Mouse (Mus musculus): ENCODE results near the gene Bcl7c.
"Not testable (repeated sequence)": the region's sequence is repeated elsewhere in the genome, so short reads cannot be mapped to it uniquely, and the experiment has no call there.

The Bcl7c gene

DNA sequence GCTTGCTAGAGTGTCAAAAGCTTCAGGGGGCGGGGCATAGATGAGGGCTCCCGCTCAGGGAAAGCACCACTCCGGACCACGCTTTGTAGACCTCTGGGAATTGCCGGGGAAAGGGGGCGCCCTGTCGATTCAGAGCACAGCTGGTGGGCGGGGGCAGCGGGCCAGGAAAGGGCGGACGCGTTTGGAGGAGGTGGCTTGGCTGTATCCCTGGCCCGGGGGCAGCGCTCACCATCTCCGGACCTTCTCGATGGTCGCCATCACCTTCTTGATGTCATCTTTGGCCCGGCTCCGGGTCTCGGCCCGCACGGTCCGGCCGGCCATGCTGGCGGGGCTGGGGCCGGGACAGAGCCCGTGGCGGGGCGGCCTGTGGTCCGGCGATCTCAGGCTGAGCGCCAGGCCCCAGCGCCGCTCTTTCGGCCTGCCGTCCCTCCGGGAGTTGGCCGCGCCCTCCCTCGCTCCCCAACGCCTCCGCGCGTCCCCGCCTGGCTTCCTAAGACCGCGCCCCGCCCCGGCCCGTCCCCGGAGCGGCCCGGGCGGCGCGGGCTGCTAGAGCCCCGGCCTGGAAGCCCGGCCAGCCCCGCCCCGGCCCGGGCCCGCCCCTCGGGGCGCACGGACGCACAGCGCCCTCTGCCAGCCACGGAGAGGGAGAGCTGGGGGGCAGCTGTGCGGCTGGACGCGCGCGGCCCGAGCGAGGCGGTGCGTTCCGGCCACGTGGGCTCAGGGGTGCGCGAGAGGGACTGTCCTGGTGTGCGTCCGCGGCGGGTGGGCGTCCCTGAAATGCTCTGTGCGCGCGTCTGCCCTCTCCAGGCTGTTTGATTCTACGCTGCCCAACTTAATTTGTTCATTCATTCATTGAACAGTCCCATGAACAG is at the start of gene Bcl7c:
Gene Bcl7c, minus strand, starts transcription at position 727 of the 872 bp plus-strand sequence.
- peak; percentile 62 for DNase-seq (ENCODE audit: low read depth, low spot score)

DNA sequence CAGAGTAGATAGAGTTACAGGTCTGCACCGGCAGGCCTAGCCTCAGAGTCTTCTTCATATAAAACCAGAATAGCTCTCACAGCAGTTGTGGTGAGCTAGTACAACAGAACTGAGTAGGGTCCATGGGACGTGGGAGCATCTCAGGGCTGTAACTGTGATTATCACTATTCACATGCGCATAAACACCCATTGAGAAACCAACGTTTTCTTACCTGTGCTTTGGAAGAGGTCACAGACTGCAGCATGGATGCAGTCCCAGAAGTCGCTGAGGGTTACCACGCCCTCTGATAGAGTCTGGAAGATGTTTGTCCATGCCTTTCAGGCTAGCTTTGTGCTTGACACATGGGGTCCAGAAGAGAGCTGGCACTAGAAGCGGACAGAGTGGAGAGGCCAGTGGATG is 45.0 kb upstream of the Bcl7c start:
- DNase-seq (ENCODE audit: low read depth, low spot score): no peak

DNA sequence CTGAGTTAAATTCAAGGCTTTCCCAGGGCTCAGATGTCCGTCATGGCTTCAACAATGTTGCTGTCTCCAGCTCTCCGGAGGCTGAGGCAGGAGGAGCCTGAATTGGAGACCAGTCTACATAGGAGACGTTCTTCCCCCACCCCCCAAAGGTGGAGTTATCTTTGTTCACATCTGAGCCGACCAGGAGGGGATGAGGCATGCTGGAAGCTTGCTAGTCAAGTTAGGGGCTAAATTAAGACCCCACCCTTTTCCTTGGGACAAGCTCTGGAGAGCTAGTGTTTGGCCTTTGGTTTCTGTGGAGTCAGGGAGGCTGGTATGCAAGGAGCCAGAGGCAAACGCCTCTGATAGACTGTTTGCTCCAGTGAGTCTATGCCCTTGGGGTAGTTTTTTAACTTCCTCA is 44.4 kb upstream of the Bcl7c start:
- DNase-seq (ENCODE audit: low read depth, low spot score): no peak

DNA sequence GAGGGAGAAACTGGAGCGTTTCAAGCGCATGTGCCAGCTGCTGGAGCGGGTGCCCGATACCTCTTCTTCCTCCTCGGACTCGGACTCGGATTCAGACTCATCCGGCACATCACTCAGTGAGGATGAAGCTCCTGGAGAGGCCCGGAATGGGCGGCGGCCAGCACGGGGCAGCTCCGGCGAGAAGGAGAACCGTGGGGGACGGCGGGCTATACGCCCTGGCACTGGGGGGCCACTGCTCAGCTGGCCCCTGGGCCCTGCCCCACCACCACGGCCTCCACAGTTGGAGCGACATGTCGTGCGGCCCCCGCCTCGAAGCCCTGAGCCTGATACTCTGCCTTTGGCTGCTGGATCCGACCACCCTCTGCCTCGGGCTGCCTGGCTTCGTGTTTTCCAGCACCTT is 43.3 kb upstream of the Bcl7c start:
- DNase-seq (ENCODE audit: low read depth, low spot score): no peak

DNA sequence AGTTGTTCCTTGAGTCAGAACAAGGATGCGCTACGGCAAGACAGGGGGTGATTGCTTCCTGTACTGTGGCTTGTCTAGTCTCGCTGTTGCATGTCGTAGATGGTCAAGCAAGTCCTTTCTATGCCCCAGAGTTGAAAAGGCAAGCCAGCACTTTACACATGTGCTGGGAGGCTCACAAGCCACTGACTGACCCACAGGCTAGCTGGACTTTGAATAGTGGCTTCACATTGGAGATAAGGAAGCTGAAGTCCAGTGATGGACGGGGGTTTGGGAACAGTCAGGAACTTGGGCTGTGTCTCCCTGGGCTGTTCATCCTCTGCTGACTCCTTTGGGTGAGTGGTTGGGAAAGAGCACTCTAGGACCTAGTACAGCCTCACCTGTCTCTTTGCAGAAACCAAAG is 42.9 kb upstream of the Bcl7c start:
- no peak for DNase-seq (ENCODE audit: low read depth, low spot score)

DNA sequence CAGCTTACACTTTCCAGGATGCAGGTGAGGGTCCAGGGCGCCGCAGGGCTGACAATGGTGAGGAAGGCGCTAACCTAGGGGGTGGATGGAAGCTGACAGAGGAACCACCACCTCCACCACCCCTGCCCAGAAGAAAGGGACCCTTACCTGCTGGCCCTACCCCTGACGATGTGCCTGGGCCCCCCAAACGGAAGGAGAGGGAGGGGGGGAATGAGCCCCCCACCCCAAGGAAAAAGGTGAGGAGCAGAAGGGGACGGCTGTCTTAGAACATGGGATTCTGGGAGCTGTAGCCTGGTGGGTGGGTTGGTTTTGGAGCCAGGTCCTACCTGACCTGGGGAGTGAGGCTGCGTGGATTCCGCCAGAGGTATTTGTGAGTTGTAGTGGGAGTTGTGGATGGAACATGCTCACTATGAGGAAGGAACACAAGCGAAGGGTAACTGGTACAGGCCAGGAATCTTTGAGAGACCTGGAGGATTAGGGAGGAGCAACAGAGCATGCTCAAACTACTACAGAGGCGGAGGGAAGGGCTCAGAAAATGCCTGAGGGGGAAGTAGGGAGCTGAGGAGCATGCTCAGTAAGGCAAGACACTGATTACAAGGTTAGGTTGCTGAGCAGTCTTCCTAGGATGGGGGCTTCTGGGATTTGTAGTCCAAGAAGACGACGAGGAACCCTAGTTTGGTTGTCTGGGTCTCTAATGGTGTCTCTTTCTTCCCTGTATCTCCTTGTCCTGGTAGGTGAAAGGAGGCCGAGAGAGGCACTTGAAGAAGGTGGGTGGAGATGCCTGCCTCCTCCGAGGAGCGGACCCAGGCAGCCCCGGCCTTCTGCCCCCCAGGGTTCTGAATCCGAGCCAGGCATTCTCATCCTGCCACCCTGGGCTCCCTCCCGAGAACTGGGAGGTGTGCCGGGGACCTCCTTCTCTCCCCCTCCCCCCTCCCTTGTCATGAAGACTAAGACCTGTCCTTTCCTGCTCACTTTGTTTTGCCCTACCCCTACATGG is 41.7 kb upstream of the Bcl7c start:
- peak; percentile 76 for DNase-seq (ENCODE audit: low read depth, low spot score)

DNA sequence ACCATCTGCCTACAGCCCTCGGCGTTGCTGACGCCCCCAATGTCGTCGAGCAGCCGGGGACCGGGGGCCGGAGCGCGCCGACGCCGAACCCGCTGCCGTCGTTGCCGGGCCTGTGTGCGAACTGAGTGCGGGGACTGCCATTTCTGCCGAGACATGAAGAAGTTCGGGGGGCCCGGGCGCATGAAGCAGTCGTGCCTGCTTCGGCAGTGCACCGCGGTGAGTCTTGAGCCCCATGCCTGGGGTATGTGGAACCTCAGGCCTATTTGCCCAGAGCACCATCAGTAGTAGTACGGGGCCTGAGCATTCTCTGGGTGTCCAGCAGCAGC is 39.5 kb upstream of the Bcl7c start:
- DNase-seq (ENCODE audit: low read depth, low spot score): no peak

DNA sequence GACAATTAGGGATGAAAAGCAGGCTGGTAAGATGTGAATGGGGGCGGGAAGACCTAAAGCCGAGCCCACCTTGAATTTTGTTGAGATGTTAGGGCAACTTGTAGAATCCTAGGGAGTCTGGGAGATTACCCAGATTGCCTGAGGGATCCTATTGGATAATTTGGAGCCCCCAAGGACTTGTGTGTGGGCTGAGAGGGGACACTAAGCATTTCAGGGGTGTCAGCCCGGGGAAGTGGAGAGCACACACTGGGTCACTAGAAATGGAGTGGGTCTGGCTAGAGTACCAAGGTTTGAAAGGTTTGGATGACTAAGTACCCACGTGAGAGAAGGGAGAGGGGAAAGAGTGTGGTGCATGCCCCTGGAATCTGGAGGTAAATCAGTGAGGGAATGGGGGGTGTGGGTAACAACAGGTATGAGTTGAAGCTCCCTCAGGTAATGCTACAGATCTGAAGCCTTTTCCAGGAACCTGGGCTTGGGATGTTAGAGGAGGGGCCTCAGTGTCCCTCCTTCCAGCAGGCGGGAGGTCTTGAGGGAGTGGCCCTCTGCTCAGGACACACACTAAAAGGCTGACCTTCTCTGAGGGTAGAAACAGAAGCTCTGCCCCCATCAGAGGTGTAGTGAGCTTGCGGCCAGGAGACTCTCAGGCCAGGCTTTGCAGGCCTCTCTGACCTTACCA is 39.0 kb upstream of the Bcl7c start:
- no peak for DNase-seq (ENCODE audit: low read depth, low spot score)

DNA sequence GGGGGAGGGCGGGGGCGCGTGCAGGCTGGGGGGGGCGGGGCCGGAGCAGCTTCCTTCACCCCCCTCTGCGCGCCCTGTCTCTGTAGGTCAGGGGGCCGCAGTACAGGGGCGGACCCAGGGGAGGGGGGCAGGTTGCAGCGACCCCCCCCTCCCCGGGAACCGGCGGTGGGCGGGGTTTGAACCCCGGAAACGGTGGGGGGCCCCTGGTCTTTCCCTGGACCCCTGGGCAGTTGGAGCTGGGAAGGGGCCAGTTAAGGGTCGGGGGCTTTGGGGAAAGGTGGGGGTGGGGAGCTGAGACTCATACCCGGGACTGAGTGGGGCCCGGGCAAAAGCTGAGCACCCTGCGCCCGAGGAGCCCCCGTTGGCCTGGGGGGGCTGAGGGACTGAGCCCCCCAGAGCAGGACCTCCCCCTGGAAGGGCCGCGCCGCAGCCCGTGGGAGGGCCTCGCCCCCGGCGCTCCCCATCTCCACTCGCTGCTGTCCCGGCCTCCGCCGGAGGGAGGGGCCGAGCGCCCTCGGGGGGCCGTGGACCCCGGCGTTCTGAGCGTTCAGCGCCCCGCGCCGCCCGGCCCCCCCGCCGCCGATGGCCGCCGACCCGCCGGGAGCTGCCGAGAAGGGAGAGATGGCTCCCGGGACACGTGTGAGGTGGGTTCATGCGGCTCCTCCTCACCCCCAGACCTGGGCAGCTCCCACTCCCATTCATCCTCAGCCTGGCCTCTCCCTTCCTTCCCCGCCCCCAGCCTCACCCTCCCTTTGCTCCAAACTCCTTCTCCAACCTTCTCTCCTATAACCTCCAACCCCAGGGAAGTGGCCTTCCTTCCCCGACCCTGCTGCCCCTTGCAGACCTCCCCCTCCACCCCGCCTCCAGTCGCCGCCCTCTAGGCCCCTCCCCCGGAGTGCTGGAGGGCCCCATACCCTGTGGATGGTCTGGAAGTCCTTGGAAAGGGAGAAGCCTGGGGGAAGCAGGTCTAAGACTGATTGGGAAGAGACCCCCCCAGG is 38.1 kb upstream of the Bcl7c start:
- no peak for DNase-seq (ENCODE audit: low read depth, low spot score)

DNA sequence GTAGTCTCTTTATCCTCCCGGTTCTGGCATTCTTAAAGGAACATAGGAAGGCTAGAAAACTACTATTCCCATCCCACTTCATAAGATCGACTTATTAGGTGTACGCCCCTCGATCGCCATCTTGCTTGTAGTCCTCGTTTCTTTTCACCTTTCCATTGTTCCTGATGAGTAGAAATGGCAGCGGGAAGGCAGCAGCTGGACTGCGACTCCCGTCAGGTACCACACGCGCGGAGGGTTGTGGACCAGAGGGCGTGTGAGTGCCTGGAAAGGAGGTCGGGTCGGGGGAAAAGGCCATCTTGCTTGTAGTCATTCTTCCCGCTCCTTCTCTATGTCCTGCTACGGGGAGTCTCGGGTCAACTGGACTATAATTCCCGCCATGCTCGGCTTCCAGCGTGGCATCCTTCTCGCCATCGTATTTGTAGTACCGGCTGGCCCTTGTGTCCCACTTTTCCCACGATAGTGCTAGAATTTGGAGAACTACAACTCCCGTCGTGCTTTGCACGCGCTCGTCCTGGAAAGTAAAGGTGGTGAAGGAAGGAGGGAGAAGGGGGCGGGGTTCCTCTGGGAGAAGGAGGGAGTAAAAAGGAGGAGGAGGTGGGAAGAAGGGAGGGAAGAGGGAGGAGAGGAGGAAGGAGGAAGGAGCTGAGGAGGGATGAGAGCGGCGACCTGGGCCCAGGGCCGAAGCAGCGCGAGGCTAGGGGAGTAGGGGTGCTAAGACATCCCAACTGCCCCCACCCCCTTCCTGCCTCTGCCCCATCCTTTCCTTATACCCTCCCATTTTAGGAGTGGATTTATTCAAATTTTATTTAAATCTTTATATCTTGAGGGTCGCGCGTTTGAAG is 37.1 kb upstream of the Bcl7c start:
- peak; percentile 99 for DNase-seq (ENCODE audit: low read depth, low spot score)

DNA sequence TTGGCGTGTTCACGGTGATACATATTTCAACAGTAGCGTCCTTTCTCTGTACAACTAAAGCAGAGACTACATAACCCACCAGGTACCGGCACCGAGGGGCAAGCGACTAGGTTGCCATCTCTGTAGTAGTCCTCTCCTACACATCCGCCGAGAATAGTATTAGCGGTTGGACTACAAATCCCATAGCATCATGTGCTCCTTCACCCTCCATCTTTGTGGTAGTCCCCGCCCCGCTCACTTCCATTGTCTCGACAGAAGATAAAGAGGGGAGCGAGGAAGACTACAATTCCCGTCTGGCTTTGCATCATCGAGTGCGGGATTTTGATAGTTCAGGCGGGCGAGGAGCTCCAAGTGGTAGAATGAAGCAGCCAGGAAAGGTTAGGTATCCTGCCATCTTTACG is 36.5 kb upstream of the Bcl7c start:
- DNase-seq (ENCODE audit: low read depth, low spot score): peak; percentile 93

DNA sequence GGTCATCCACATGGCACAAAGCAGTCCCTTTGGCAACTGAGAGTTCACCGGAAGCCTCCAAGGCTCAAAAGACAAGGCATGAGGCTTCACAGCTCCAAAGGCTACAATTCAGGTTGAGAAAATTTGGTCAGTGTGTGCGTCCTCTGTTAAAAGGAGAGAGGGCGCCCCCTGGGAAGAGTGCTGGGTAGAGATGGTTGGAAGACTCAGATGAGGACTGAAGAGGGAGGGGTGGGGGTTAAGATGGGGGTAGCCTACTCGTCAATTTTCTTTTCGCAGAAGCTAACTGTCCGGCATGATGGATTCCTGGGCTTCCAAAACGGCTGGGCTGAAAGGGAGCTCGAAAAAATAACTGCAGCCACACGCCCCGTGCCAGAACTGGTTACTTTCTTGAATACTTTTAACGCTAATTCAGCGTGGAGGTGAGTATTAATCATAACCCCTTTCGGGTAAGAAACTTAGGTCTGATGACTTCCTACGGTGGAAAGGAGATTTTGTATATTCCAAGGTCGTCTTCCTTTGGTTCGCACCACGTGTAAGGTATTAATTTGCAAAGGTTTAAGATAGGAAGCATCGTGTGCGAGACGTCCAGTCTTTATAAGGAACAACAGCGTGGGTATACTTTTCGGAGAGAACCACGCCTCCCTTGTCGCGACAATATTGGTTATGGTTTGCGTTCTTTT is 35.8 kb upstream of the Bcl7c start, which contains the start of gene Fbxl19:
Gene Fbxl19, plus strand, starts transcription at position 178 of the 680 bp plus-strand sequence.
- DNase-seq (ENCODE audit: low read depth, low spot score): no peak

DNA sequence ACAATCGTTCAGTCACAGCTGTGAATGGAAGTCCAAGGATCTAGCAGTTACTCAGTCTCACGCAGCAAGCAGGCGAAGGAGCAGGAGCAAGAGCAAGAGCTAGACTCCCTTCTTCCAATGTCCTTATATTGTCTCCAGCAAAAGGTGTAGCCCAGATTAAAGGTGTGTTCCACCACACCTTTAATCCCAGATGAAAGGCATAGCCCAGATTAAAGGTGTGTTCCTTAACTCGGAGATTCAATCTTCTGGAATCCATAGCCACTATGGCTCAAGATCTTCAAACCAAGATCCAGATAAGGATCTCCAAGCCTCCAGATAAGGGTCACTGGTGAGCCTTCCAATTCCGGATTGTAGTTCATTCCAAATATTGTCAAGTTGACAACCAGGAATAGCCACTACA is 23.3 kb upstream of the Bcl7c start, which contains the start of gene Ctf2:
Gene Ctf2, minus strand, starts transcription at position 101 of the 400 bp plus-strand sequence.
- not testable (repeated sequence) for DNase-seq (ENCODE audit: low read depth, low spot score)

DNA sequence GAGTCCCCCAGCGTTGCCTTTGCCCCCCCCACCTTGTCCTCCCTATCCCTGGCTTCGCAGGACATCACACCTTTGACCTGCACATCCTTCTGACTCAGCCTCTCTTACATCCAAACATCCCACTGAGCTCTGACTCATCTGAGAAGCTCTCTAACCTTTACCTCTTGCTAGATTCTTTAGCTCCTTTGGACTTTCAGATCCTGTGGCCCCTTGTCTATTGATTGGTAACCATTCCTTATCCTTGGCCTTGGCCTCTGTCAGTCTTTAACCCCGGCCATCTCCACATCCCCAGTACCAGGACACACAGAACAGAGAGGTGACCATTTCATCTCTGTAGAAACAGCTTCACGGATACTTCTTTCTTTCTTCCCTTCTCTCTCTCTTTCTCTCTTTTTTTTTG is 21.4 kb upstream of the Bcl7c start:
- DNase-seq (ENCODE audit: low read depth, low spot score): no peak

DNA sequence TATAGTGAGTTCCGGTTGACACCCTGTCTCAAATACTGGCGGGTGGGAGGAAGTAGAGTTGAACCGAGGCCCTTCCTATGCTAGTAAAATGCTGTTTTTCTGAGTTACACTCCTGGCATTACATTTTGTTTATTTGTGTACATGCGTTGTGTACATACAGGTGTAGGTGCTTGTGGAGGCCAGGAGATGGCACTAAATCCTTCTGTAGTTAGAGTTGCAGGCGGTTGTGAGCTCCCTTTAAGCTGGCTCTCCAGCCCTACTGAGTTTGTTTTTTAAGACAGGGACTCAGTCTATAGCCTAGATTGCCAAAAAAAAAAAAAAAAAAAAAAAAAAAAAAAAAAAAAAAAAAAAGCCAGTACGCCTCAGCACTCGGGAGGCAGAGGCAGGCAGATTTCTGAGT is 19.2 kb upstream of the Bcl7c start:
- no peak for DNase-seq (ENCODE audit: low read depth, low spot score)

DNA sequence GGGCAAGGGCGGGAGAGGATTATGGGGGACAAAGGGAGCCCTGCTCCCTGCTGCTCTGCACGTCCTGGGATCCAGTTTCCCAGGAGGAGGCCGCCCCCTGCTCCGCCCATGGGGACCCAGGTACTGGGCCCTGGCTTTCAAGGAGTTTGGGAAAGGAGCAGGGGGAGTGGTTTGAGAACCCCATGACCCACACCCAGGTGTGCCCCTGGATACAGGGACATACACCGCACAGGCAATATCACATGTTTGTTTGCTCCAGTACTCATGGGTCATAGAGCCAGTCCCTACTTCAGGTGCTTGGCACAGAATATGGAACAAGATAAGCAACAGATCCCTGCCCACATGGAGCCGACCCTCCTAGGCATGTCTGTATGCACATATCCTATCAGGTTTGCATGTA is 17.2 kb upstream of the Bcl7c start:
- no peak for DNase-seq (ENCODE audit: low read depth, low spot score)

DNA sequence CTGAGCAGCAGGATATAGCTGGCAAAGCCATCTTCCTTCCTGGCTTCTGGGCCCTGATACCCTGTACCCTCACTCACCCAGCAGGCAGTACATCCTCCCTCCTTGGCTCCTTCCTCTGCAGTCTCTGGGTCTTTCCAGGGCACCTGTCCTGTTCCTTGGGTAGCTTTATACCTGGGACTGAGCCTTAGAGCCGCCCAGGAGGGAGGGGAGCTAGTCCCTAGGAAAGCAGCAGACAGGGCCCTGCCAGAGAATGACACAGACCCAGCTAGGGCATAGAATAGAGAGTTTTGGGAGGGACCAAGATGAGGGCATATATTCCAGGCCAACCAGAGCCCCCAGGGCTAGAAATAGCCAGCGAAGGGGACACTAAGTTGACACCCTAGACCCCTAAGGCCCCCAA is 16.8 kb upstream of the Bcl7c start:
- DNase-seq (ENCODE audit: low read depth, low spot score): no peak

DNA sequence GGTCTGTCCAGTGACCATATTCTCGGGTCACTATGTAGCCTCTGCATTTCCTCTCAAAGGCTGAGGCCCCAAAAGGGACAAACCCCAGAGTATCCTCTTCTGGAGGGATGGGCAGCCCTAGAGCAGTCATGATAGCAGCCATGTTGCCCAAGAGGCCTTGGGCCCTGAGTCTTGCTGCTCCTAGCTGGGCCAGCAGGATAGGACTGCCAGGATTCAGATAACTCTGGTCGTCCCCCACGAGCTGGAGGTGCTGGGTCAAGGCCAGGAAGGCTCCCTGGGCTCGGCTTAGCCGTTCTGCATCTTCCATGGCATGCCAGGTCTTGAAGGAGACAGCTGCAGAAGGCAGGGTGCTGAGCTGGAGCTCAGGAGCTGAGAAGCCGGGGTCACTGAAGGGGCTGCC is 10.5 kb upstream of the Bcl7c start:
- no peak for DNase-seq (ENCODE audit: low read depth, low spot score)

DNA sequence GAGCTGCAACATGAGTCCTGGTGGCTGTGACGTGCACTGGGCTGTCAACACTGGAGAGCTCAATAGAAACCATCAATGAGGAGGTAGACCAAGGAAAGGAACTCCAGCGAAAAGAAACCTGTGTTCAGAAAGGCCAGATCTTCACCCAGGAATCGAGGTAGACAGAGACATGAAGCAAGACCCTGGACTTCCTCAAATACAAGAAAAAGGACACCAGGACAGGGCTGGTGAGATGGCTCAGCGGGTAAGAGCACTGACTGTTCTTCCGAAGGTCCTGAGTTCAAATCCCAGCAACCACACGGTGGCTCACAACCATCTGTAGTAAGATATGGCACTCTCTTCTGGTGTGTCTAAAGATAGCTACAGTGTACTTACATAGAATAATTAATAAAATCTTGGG is 9.6 kb upstream of the Bcl7c start:
- DNase-seq (ENCODE audit: low read depth, low spot score): no peak

Data from retina, adult 2 months (tissue).